Mouse (Mus musculus): ENCODE measurements at regions not wholly inside any gene's neighbourhood (a gene's known extent, or its start where the extent isn't known, plus 50 kb on each side); places are given as distances from the start of the nearest gene placed in this dataset.

- no peak for DNase-seq
Observed at GRCm38 (mm10) chr2:117548273-117548672, 205.5 kb upstream of the Rasgrp1 start.

DNA sequence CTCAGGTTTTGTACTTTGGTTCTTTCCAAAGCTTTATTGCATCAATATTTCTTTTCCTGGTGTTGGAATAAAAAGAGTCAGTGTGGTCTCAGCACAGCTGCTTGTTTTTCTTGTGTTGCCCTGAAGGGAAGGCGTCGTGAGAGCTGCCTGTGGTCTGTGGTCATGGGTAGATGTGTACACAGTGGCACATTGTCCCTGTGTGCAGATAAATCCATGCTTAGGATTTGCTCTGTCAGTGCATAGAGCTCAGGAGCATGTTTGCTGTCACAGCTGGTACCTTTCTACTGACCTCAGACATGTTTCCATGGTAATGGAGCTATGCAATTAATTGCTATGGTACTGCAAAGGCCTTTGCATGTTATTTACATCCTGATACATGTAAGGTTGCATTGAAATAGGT lies 213.5 kb upstream of the Rasgrp1 start:
- no peak for DNase-seq

- no peak for DNase-seq
Observed at GRCm38 (mm10) chr2:117570987-117571386, 228.2 kb upstream of the Rasgrp1 start.

GRCm38 (mm10) chr2:117587381-117587780 lies 244.6 kb upstream of the Rasgrp1 start:
- no peak for DNase-seq

GRCm38 (mm10) chr2:117595028-117595427 lies 252.2 kb upstream of the Rasgrp1 start:
- DNase-seq = no peak

GRCm38 (mm10) chr2:117597573-117597972 lies 254.8 kb upstream of the Rasgrp1 start:
- DNase-seq = no peak

- DNase-seq = no peak
Observed at GRCm38 (mm10) chr2:117614772-117615171, 272.0 kb upstream of the Rasgrp1 start.

DNA sequence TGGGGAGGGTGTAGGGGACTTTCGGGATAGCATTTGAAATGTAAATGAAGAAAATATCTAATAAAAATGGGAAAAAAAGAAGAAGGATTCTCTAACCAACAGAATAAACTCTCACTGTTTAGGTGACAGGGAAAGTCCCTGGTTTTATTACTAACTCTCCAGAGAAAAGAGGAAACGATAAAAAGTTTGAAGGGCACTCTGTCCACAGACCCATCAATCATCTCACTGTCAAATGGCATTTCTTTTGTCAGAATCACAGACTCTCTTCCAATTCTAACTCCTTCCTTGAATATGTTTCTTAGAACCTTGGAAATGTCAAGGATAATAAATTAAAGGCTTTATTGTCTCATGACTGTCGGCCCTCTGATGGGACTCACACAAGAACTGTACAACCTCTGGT lies 275.3 kb upstream of the Rasgrp1 start:
- no peak for DNase-seq

DNA sequence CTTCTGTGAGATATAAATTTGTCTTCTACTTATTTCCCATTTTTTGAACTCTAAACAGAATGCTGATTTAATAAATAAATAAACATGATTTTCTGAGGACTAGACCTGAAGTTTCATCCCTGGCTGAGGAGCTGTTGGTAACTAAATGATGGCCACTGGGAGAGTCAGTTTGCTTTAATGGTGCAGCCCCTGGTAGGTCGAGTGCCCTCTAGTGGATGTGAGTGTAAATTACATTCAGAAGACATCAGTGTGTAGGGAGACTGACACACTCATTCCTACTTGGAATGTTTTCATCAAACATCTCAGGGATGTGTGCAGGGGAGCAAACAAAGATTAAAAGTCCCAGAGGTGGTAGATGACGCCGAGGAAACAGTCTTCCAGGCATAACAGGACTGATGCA lies 281.2 kb upstream of the Rasgrp1 start:
- no peak for DNase-seq

- DNase-seq = no peak
Observed at GRCm38 (mm10) chr2:117634906-117635305, 292.1 kb upstream of the Rasgrp1 start.

- no peak for DNase-seq
Observed at GRCm38 (mm10) chr2:117637397-117637796, 294.6 kb upstream of the Rasgrp1 start.

DNA sequence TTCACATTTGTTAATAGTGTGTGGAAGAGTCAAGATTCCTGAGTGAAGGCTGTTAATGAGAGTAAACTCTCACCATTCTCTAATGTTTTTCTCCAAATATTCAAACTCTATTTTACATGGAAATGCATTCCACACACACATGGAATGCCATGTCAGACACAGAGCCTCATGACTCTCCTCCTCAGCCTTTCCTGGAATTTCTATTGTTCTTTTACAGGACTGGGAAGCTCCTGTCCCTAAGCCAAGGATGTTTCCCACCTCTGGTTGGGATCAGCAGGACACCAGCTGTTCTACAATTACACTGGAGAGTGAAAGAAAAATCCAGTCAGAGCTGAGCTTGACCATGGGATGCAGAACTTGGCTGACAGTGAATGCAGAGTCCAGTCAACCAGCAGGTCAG lies 309.3 kb upstream of the Rasgrp1 start:
- DNase-seq = no peak

DNA sequence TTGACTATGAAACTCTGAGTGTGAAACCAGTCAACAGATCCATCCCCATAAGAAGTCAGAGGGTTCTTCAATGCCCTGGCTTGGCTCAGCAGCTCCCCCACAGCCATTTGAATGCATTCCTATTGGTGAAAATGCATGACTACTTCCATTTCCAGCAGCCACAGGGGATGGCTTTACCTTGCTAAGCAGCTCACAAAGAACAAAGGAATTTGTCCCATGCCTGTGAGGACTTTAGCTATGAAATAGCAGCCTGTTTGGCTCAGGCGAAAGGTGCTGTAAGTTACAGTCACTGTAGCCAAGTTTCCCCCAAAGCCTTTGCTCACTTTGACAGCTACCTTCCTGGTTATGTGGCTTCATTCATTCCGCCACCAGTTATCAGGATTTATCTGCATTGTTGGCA lies 309.8 kb upstream of the Rasgrp1 start:
- no peak for DNase-seq

GRCm38 (mm10) chr2:117656546-117657175 lies 313.9 kb upstream of the Rasgrp1 start:
- no peak for DNase-seq

DNA sequence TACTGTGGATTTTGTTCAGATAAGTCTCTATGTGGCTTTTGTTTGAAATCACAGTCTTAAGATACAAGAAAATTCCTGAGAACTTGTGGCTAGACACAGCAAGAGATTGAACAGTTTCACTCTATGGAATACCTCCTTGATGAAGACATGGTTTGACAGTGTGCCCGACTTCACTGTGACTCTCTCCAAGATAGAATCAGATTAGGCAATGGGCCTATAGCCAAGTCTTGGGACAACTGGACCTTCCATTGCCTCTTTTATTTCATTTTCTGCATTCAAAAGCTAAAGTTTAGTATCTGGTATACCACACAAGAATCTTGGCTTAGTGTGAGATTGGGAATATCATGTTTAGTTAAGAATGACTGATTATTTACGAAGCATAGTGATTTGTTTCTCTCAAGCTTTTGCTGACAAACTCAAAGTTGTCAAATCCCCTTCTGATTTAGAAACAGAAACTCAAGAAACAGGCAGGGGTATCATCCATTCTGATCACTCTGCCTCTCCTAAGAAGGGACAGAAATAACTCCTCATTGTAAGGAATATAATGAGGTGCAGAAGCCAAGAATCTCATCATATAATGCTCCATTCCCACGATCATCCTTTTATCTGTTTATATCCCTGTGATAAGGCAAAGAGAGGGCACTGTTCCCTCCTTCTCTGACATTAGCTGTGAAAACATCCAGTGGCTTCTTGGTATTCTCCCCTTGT lies 317.6 kb upstream of the Rasgrp1 start:
- DNase-seq = no peak

DNA sequence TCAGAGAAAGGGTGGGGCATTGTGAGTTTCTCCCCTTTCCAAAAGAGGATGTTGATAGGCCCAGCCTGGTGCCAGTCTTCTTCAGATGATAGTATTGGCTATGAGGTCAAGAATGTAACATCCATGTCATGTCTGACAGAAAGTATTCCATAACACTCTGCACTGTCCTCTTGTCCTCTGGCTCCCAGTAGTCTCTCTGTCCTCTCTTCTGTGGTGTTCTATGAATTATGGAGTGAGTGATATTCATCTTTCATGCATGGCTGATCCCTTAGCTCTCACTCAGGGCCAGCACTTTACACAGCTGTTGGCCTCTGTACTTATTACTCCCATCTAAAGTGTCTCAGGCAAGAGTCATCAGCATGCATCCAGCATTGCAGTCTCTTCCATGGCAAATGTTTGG lies 319.9 kb upstream of the Rasgrp1 start:
- no peak for DNase-seq

DNA sequence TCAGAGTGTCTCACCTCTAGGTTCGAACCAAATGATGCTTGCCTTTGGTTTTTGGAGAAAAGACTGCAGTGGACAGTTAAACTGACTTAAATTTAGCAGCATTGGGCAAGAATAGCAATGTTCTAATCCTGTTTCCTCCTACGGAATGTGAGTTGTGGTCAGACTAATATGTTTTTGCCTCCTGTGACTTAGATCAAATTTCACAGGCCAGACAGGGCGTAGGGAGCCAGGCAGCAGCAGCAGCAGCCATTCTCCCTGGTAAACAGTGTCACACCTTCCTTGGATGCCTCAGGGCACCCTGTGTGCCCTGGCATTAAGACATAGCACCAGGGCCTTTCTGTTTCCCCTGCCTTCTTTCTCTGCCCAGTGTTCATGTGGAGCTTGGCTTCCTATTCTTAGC lies 323.7 kb upstream of the Rasgrp1 start:
- no peak for DNase-seq

DNA sequence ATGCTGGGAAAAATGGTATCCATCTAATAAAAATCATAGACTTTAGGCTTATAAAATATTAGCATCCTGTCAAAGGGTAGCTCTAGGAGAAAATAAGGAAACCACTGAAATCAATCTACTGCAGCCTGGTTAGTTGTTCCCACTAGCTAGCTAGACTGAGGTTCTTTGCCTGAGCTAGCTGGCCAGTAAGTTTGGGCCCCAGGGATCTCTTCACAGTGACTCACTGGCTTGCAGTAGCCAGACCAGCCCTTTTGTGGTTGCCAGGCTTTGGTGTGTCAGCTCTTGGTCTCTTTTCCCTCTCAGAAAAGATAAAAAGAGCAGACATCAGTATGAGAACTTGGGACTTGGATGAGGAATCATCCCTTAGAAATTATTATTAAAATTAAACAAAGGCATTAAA lies 325.3 kb upstream of the Rasgrp1 start:
- DNase-seq = no peak

GRCm38 (mm10) chr2:117674877-117675276 lies 332.1 kb upstream of the Rasgrp1 start:
- no peak for DNase-seq

DNA sequence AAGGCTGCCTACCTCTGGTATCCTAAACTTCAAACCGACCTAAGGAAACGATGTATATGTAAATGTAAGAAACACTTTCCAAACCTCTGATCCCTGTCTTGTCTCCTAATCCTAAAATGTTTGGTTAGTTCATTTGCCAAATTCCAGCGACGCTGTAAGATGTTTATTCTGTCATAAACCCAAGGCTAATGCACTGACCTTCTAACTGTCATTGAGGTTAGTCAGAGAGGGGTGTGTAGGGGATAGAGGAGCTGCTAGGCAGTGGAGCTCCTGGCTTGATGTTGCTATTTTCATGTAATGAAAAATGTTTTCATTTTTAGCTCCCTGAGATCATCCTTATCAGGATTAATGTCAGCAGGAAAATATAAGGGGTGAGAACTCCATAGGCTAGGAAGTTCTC lies 335.8 kb upstream of the Rasgrp1 start:
- DNase-seq = no peak

- DNase-seq = peak; percentile 3
Observed at GRCm38 (mm10) chr2:117685836-117686453, 343.1 kb upstream of the Rasgrp1 start.

DNA sequence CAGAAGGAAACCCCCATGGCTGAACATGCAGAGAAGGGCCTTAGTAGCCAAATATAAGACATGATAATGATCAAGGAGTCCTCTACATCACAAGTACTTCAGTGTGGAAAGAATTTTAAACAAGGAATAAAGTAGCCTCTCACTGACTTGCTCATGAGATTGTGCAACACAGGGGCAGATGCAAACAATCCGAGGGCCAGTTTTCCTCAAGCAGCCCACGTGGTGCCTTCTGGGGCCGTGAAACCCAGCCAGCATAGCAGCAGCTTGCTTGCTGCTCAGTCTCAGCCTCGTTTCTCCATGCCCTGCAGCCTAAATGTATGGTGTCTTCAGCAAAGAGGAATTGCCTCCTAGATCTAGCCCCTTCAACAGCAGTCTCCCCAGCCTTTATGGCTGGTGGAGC lies 350.7 kb upstream of the Rasgrp1 start:
- no peak for DNase-seq

DNA sequence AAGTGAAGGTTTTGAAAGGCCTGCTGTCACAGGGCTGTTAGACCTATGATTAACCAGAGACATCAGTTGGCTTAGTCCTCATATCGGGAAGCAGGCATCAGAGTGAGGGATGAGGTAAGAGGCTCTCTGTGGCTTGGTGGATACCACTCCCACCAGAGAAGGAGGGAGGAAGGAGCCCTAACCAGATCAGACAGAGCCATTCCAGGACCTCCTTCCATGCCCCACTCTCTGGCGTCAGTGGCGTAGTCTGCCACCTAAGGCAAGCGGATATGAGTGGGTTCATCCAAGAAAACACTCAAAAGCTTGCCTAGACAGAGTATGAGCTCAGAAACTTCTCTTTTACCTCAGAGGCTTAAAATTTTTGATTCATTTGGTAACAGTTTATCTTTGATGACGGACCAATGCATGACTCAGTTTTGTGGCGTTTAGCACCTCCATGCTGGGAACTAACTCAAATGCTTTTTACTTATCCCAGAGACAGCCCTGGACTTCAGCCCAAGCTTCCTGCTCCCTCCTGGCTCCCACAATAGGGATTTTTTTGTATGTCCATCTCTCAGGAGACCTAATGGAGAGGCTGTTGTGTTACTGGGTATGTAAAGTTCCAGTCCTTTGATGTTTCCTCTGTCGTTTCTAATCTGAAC lies 367.5 kb upstream of the Rasgrp1 start:
- no peak for DNase-seq

DNA sequence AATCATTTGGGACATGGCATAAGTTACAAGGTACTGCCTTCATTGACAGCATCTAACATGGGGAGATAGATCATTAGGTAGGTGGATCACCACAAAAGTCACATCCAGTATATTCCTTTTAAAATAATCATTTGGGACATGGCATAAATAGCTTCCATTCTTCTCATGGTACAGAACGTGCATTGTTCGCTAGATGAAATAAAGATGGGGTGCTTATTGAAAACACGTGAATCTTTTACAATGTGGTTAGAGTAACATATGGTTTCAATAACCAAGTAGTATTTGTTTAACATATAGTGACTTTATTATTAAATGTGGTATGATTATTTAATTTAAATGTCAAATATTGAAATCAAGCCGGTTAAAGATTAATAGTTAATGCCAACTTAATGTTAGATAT lies 381.3 kb upstream of the Rasgrp1 start:
- DNase-seq = no peak
